Mouse (Mus musculus) cortical plate, adult 2 months (tissue): ENCODE measurements around the gene Zfp524.
A peak's percentile ranks its signal among the peaks of the same experiment; 100 is the strongest.

ENCODE experiments used
- CTCF ChIP-seq: fragments of 200-500 bp; IDR thresholded peaks from 2 replicates; pipeline ENCODE4 v1.5.1; 2011; ENCODE audit warnings: mild to moderate bottlenecking, control low read depth, low read length; ENCODE audit not compliant: insufficient read depth; ENCODE audit errors: extremely low read depth
- POLR2A ChIP-seq: fragments of 200-500 bp; IDR thresholded peaks from 2 replicates; pipeline ENCODE4 v1.6.1; 2011; ENCODE audit warnings: mild to moderate bottlenecking, low read length, control low read depth; ENCODE audit not compliant: insufficient read depth; ENCODE audit errors: extremely low read depth

DNA sequence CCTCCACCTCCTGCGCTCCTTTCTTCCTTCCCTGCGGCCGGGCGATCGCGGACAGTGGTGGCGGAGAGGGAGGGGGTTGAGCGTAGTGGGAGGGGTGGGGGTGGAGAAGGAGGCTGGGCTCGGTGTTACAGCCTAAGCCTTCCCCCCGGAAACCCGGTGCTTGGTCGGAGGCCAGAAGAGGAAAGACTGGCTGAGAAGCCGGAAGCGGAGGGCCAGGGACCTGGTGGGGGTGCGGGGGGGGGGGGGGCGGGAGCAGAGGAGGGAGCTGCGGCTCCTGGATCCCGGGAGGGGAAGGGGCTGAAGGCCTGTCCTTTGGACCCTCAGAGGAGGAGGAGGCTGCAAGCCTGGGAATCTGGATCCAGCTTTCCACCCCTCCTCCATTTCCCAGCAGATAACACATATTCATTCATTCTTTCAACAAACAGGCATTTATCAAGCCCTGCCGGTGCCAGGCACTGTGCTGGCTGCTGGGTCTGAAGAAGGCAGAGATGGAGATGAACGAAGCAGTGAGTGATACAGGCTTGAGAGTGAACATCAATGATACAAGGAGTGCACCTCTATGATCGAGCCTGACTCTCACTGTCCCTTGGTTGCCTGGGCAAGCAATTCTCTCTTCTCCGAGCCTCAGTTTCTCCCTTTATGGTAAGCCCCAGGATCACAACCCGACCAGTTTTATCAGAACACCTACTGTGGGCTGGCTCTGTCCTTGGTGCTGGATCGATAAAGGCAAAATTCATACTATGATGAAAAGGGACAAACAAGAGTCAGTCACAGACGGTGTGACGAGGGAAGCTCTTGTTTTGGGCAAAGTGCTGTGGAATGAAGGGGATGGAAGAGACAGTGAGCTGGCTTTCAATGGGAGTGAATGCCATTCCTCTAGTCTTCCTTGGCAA, 18.0 kb upstream of the Zfp524 start, which contains the start of gene Zfp579:
- TF ChIP-seq CTCF (no peak), POLR2A (peak; percentile 79)
